Mouse (Mus musculus): Measurements from ENCODE around the gene Gm17657. TPM values are rescaled to one million over a fixed set of nuclear protein-coding genes. Genes with fewer than 3 reads are reported as not detected.
"Not testable (repeated sequence)": the region's sequence is repeated elsewhere in the genome, so short reads cannot be mapped to it uniquely, and the experiment has no call there.

The Gm17657 gene
- total and polyA plus RNA-seq, 2 experiments = not detected

DNA sequence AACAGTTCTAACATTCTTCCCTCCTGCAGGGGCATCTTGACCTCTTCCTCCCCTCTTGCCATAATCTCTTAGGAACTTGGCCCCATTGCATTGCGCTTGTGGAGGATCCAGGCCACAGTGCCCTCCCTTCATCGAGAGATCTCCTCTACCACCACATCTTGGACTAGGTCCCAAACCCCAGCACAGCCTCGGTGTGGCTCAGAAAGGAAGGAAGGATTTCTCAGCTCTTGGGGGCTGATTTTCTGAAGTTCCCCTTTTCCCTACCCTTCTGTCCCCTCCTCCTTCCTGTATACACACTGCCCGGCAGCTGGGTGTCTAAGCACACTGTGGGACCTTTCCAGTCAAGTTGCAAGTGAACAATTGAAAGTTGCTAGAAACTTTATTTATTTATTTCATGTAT lies 51.4 kb downstream of the Gm17657 start:
- Histone ChIP-seq H3K27ac (replicated peaks; ENCODE audit: insufficient read depth, low read depth, low read length) (no peak overlapping the region), H3K79me2 (ENCODE audit: control insufficient read depth, insufficient read depth, low read length) (no peaks in the 10 kb centered on the region), H3K36me3 (ENCODE audit: control insufficient read depth, insufficient read depth, low read length) (peaks cover 18% of the 10 kb centered on the region), H3K4me1 (ENCODE audit: control insufficient read depth, insufficient read depth, low read length) (peaks cover 7% of the 10 kb centered on the region; the same call in 1 of the 2 replicates), H3K4me3 (ENCODE audit: insufficient read depth, low read depth, low read length) (no peak overlapping the region), H3K9ac (ENCODE audit: low read depth, low read length) (no peak overlapping the region), H3K27me3 (ENCODE audit: control insufficient read depth, insufficient read depth, low read length) (no peaks in the 10 kb centered on the region)
- WGBS = 45% methylated on average over 4 of the region's 4 CpGs
- no peak for TF ChIP-seq CTCF (IDR thresholded peaks at IDR 0.05; ENCODE audit: low read depth, low read length)
- no peak for TF ChIP-seq POLR2A (IDR thresholded peaks at IDR 0.05; ENCODE audit: extremely low read depth, insufficient read depth, low read length)
- DNase-seq (ENCODE audit: extremely low read depth, low read depth, low spot score) = no peak

DNA sequence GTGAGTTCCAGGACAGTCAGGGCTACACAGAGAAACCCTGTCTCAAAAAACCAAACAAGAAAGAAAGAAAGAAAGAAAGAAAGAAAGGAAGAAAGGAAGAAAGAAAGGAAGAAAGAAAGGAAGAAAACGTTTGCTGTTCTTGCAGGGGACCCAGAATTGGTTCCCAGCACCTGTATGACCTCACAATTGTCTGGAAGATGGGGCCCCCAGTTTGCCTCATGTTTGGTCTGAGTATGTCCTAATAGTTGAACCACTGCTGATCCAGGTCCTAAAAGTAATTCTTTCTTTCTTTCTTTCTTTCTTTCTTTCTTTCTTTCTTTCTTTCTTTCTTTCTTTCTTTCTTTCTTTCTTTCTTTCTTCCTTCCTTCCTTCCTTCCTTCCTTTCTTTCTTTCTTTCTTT lies 52.0 kb downstream of the Gm17657 start:
- not testable (repeated sequence) for H3K27ac ChIP-seq (replicated peaks; ENCODE audit: insufficient read depth, low read depth, low read length); H3K4me3 ChIP-seq (ENCODE audit: insufficient read depth, low read depth, low read length); H3K79me2 ChIP-seq (ENCODE audit: control insufficient read depth, insufficient read depth, low read length); DNase-seq (ENCODE audit: extremely low read depth, low read depth, low spot score); H3K4me1 ChIP-seq (ENCODE audit: control insufficient read depth, insufficient read depth, low read length); H3K27me3 ChIP-seq (ENCODE audit: control insufficient read depth, insufficient read depth, low read length); H3K9ac ChIP-seq (ENCODE audit: low read depth, low read length)
- WGBS = 78% methylated on average over 1 of the region's 1 CpGs
- H3K36me3 ChIP-seq (ENCODE audit: control insufficient read depth, insufficient read depth, low read length) = peaks cover 18% of the 10 kb centered on the region

DNA sequence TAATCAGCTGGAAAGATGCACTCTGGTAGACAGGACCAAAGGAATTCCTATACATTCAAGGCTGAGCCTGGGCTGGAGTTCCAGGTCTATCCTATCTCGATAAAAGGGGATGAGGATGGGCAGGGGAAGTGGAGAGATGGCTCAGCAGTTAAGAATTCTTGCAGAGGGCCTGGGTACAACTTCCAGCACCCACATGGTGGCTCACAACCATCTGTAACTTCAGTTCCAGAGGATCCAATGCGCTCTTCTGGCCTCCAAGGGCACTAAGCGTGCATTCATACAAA lies 52.4 kb downstream of the Gm17657 start:
- Histone ChIP-seq H3K4me3 (ENCODE audit: insufficient read depth, low read depth, low read length) (no peak overlapping the region), H3K79me2 (ENCODE audit: control insufficient read depth, insufficient read depth, low read length) (no peaks in the 10 kb centered on the region), H3K36me3 (ENCODE audit: control insufficient read depth, insufficient read depth, low read length) (peaks cover 18% of the 10 kb centered on the region), H3K9ac (ENCODE audit: low read depth, low read length) (no peak overlapping the region), H3K27me3 (ENCODE audit: control insufficient read depth, insufficient read depth, low read length) (no peaks in the 10 kb centered on the region), H3K27ac (replicated peaks; ENCODE audit: insufficient read depth, low read depth, low read length) (no peak overlapping the region), H3K4me1 (ENCODE audit: control insufficient read depth, insufficient read depth, low read length) (peaks cover 7% of the 10 kb centered on the region; the same call in 1 of the 2 replicates)
- DNase-seq (ENCODE audit: extremely low read depth, low read depth, low spot score) = no peak
- no peak for TF ChIP-seq POLR2A (IDR thresholded peaks at IDR 0.05; ENCODE audit: extremely low read depth, insufficient read depth, low read length)
- no peak for TF ChIP-seq CTCF (IDR thresholded peaks at IDR 0.05; ENCODE audit: low read depth, low read length)
- 88% methylated on average over 3 of the region's 3 CpGs for WGBS

DNA sequence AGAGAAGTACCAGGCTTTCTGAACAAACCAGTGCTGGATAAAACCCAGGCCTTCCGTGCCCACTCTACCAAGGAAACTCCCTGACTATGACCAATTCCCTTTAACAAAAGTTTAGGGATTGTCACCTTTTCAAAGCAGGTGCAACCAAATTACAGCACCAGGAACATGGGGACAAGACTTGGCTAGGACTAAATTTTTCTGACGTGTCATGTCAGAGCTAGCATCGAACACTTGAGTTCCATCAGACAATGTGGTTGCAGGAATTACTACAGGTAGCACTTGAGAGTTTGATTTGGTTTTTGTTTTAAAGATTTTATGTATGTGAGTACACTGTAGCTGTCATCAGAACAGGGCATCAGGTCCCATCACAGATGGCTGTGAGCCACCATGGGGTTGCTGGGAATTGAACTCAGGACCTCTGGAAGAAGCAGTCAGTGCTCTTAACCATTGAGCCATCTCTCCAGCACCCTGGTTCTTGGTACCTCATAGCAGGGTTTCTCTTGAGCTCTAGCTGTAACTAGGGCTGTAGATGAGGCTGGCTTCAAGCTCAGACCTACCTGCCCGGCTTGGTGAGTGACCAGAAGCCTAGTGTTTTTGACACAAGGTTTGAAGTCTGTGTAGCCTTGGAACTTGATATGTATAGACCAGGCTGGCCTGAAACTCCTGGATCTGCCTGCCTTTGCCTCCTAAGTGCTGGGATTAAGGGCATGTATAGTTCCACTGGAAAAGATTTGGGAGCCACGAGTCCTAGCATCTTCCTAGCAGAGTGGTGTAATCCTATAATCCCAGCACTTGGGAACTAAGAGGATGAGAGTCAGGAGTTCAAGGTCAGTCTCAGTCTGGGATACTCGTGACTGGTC lies 53.0 kb downstream of the Gm17657 start:
- Histone ChIP-seq H3K27me3 (ENCODE audit: control insufficient read depth, insufficient read depth, low read length) (no peaks in the 10 kb centered on the region), H3K9ac (ENCODE audit: low read depth, low read length) (no peak overlapping the region), H3K4me1 (ENCODE audit: control insufficient read depth, insufficient read depth, low read length) (peaks cover 7% of the 10 kb centered on the region; the same call in 1 of the 2 replicates), H3K4me3 (ENCODE audit: insufficient read depth, low read depth, low read length) (no peak overlapping the region), H3K36me3 (ENCODE audit: control insufficient read depth, insufficient read depth, low read length) (peaks cover 18% of the 10 kb centered on the region), H3K27ac (replicated peaks; ENCODE audit: insufficient read depth, low read depth, low read length) (no peak overlapping the region), H3K79me2 (ENCODE audit: control insufficient read depth, insufficient read depth, low read length) (peaks cover 5% of the 10 kb centered on the region)
- 61% methylated on average over 6 of the region's 6 CpGs for WGBS
- DNase-seq (ENCODE audit: extremely low read depth, low read depth, low spot score) = no peak
- TF ChIP-seq POLR2A (IDR thresholded peaks at IDR 0.05; ENCODE audit: extremely low read depth, insufficient read depth, low read length) (no peak), CTCF (IDR thresholded peaks at IDR 0.05; ENCODE audit: low read depth, low read length) (no peak)

DNA sequence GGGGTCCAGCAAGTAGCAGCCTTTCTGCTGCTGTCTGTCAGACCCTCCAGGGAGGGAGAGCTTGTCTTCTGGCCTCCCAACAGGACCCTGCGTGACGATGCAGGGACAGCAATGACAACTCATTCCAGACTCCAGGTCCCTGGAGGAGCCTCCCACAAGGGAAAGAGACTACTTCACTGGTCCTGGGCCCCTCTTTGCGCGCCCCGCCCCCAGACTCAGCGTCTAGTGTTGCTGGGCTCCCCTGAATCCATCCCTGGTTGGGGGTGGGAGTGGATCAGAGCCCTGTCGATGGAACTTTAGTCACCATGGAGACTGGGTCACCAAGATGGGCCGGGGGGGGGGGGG lies 54.7 kb downstream of the Gm17657 start:
- no peak for DNase-seq (ENCODE audit: extremely low read depth, low read depth, low spot score)
- TF ChIP-seq CTCF (IDR thresholded peaks at IDR 0.05; ENCODE audit: low read depth, low read length) (no peak), POLR2A (IDR thresholded peaks at IDR 0.05; ENCODE audit: extremely low read depth, insufficient read depth, low read length) (no peak)
- WGBS = 74% methylated on average over 7 of the region's 8 CpGs
- Histone ChIP-seq H3K4me3 (ENCODE audit: insufficient read depth, low read depth, low read length) (no peak overlapping the region), H3K9ac (ENCODE audit: low read depth, low read length) (no peak overlapping the region), H3K27me3 (ENCODE audit: control insufficient read depth, insufficient read depth, low read length) (no peaks in the 10 kb centered on the region), H3K79me2 (ENCODE audit: control insufficient read depth, insufficient read depth, low read length) (peaks cover 13% of the 10 kb centered on the region), H3K36me3 (ENCODE audit: control insufficient read depth, insufficient read depth, low read length) (peaks cover 18% of the 10 kb centered on the region), H3K27ac (replicated peaks; ENCODE audit: insufficient read depth, low read depth, low read length) (no peak overlapping the region), H3K4me1 (ENCODE audit: control insufficient read depth, insufficient read depth, low read length) (peaks cover 7% of the 10 kb centered on the region; the same call in 1 of the 2 replicates)

DNA sequence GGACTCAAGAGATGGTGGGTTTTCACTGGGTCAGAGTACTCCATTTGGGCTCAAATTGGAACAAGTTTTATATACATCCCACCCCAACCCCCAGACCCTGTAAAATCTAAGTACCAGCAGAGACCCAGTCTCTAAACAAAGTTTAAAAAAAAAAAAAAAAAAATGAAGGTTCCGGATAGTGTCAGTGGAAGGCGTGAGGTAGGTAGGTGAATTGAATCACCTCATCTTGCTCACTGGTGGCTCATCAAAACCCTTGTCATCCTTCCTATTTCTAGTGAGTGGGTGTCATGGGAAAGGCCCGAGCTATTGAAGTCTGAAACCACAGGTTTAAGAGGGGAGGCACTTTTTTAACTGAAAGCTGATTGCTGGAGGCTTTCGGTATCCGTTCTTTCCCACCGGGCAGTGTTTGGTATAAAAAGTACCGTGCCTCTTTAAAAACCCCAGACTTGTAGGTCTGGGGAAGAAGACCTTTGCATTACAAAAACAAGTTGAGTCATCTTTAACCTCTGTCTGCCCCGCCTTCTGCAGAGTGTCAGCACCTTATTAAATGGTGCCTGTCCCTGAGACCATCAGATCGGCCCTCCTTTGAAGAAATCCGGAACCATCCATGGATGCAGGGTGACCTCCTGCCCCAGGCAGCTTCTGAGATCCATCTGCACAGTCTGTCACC lies 55.2 kb downstream of the Gm17657 start:
- Histone ChIP-seq H3K36me3 (ENCODE audit: control insufficient read depth, insufficient read depth, low read length) (peaks cover 18% of the 10 kb centered on the region), H3K4me3 (ENCODE audit: insufficient read depth, low read depth, low read length) (no peak overlapping the region), H3K9ac (ENCODE audit: low read depth, low read length) (no peak overlapping the region), H3K27ac (replicated peaks; ENCODE audit: insufficient read depth, low read depth, low read length) (peak overlapping the region; percentile 19; the same call in 1 of the 2 replicates), H3K4me1 (ENCODE audit: control insufficient read depth, insufficient read depth, low read length) (peaks cover 3% of the 10 kb centered on the region; the same call in 1 of the 2 replicates), H3K27me3 (ENCODE audit: control insufficient read depth, insufficient read depth, low read length) (no peaks in the 10 kb centered on the region), H3K79me2 (ENCODE audit: control insufficient read depth, insufficient read depth, low read length) (peaks cover 13% of the 10 kb centered on the region)
- no peak for TF ChIP-seq POLR2A (IDR thresholded peaks at IDR 0.05; ENCODE audit: extremely low read depth, insufficient read depth, low read length)
- TF ChIP-seq CTCF (IDR thresholded peaks at IDR 0.05; ENCODE audit: low read depth, low read length) = no peak
- no peak for DNase-seq (ENCODE audit: extremely low read depth, low read depth, low spot score)
- WGBS = 73% methylated on average over 10 of the region's 10 CpGs
